Mouse (Mus musculus) G1E (cell line): Measurements from ENCODE around the gene Slc25a26.

Source experiments
- CTCF ChIP-seq: IDR thresholded peaks from 2 replicates; pipeline ENCODE4 v1.5.1; 2012; ENCODE audit warnings: low read depth, low read length, inconsistent platforms, mixed read lengths
- GATA1 ChIP-seq: IDR thresholded peaks from 2 replicates; pipeline ENCODE4 v1.6.1; 2012; ENCODE audit warnings: borderline replicate concordance, low read length, inconsistent platforms, mixed read lengths
- TAL1 ChIP-seq: conservative IDR thresholded peaks from 2 replicates; pipeline ENCODE4 v1.6.1; 2012; ENCODE audit warnings: low read depth, low read length, inconsistent platforms, mixed read lengths

DNA sequence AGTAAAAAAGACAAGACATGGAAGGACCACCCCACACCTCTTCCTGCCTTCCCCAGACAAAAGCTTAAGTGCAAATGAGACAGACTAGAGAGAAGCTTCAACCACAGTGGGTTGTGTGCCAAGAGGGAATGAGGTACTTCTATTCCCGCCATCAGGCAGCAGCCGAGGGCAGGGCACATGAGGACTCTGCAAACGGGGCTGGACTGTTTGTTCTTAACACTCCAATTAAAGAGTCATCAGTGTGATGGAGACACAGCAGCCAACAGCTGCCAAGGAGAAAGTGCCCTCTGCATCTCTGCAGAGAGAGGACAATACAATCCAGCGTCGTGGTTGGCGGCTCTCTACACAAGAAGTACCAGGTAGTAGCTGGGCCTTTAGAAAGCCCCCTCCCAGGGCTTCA is 128.7 kb downstream of the Slc25a26 start:
- TF ChIP-seq CTCF (no peak), TAL1 (no peak), GATA1 (no peak)
